Mouse (Mus musculus): Measurements from ENCODE around the gene Gm20518.

- TF ChIP-seq POLR2A (IDR thresholded peaks at IDR 0.05; ENCODE audit: low read depth, low read length) (no peak), CTCF (conservative IDR thresholded peaks at IDR 0.05; ENCODE audit: insufficient read depth, insufficient read length, low read depth, low read length) (no peak)
Measured at GRCm38 (mm10) chr16:17929631-17930030, 38.2 kb upstream of the Gm20518 start.
